Mouse (Mus musculus): ENCODE measurements at regions not wholly inside any gene's neighbourhood (a gene's known extent, or its start where the extent isn't known, plus 50 kb on each side); places are given as distances from the start of the nearest gene placed in this dataset.

GRCm38 (mm10) chr4:134990651-134991050, 60.0 kb downstream of the Syf2 start:
- no peak overlapping the region for H3K9ac ChIP-seq
- H3K4me1 ChIP-seq (replicated peaks), result no peaks in the 10 kb centered on the region
- WGBS (ENCODE audit: insufficient replicate concordance), result 77% methylated on average over 11 of the region's 11 CpGs
- no peak overlapping the region for H3K4me3 ChIP-seq (replicated peaks)
- no peak overlapping the region for H3K27ac ChIP-seq (replicated peaks)
- peaks cover 65% of the 10 kb centered on the region for H3K27me3 ChIP-seq
- H3K4me2 ChIP-seq, result no peak overlapping the region
- ATAC-seq (ENCODE audit: insufficient read depth), result no peak
- no peaks in the 10 kb centered on the region for H3K36me3 ChIP-seq (replicated peaks)
- no peaks in the 10 kb centered on the region for H3K9me3 ChIP-seq (replicated peaks)

GRCm38 (mm10) chr4:134993526-134994122, 62.9 kb downstream of the Syf2 start:
- no peaks in the 10 kb centered on the region for H3K36me3 ChIP-seq (replicated peaks)
- no peaks in the 10 kb centered on the region for H3K4me1 ChIP-seq (replicated peaks)
- no peak overlapping the region for H3K27ac ChIP-seq (replicated peaks)
- H3K9ac ChIP-seq, result no peak overlapping the region
- peaks cover 48% of the 10 kb centered on the region for H3K27me3 ChIP-seq
- ATAC-seq (ENCODE audit: insufficient read depth), result no peak
- WGBS (ENCODE audit: insufficient replicate concordance), result 55% methylated on average over 8 of the region's 8 CpGs
- no peak overlapping the region for H3K4me2 ChIP-seq
- no peaks in the 10 kb centered on the region for H3K9me3 ChIP-seq (replicated peaks)
- no peak overlapping the region for H3K4me3 ChIP-seq (replicated peaks)

- Histone ChIP-seq H3K36me3 (replicated peaks) (no peaks in the 10 kb centered on the region), H3K4me3 (replicated peaks) (no peak overlapping the region), H3K9ac (no peak overlapping the region), H3K27me3 (peaks cover 48% of the 10 kb centered on the region), H3K4me2 (no peak overlapping the region), H3K4me1 (replicated peaks) (no peaks in the 10 kb centered on the region), H3K9me3 (replicated peaks) (no peaks in the 10 kb centered on the region), H3K27ac (replicated peaks) (no peak overlapping the region)
- 77% methylated on average over 2 of the region's 2 CpGs for WGBS (ENCODE audit: insufficient replicate concordance)
- ATAC-seq (ENCODE audit: insufficient read depth), result no peak
Measured at GRCm38 (mm10) chr4:134994205-134994604, 63.5 kb downstream of the Syf2 start.

GRCm38 (mm10) chr4:134994648-134995047, 64.0 kb downstream of the Syf2 start:
- no peaks in the 10 kb centered on the region for H3K4me1 ChIP-seq (replicated peaks)
- WGBS (ENCODE audit: insufficient replicate concordance), result 73% methylated on average over 6 of the region's 6 CpGs
- H3K9me3 ChIP-seq (replicated peaks), result no peaks in the 10 kb centered on the region
- peaks cover 48% of the 10 kb centered on the region for H3K27me3 ChIP-seq
- H3K4me3 ChIP-seq (replicated peaks), result no peak overlapping the region
- H3K27ac ChIP-seq (replicated peaks), result no peak overlapping the region
- no peak overlapping the region for H3K9ac ChIP-seq
- no peak for ATAC-seq (ENCODE audit: insufficient read depth)
- no peaks in the 10 kb centered on the region for H3K36me3 ChIP-seq (replicated peaks)
- H3K4me2 ChIP-seq, result no peak overlapping the region

DNA sequence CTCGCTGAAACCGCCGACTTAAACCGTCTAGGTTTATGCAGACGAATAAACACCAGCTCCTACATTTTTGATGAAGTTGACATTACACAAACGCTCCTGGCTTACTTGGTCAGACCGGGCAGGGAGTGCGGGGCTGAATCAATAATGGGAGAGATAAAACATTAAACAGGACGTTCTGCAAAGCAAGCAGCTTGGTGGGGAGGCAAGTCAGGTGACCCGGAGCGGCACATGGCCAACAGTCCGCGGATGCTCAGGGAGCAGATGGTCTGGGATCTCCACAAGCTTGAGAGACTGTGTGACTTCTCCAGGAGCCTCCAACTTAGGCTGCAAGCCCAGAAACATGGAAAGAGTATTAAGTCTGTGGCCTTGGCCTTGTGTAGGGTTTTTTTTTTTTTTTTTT, 64.4 kb downstream of the Syf2 start:
- Histone ChIP-seq H3K27ac (replicated peaks) (no peak overlapping the region), H3K4me1 (replicated peaks) (no peaks in the 10 kb centered on the region), H3K27me3 (peaks cover 48% of the 10 kb centered on the region), H3K9ac (no peak overlapping the region), H3K4me3 (replicated peaks) (no peak overlapping the region), H3K9me3 (replicated peaks) (no peaks in the 10 kb centered on the region), H3K36me3 (replicated peaks) (no peaks in the 10 kb centered on the region), H3K4me2 (no peak overlapping the region)
- ATAC-seq (ENCODE audit: insufficient read depth), result no peak
- WGBS (ENCODE audit: insufficient replicate concordance), result 62% methylated on average over 13 of the region's 13 CpGs

GRCm38 (mm10) chr4:134996121-134996520, 65.4 kb downstream of the Syf2 start:
- no peak overlapping the region for H3K27ac ChIP-seq (replicated peaks)
- H3K4me3 ChIP-seq (replicated peaks), result no peak overlapping the region
- H3K9me3 ChIP-seq (replicated peaks), result no peaks in the 10 kb centered on the region
- H3K27me3 ChIP-seq, result peaks cover 45% of the 10 kb centered on the region
- no peak for ATAC-seq (ENCODE audit: insufficient read depth)
- WGBS (ENCODE audit: insufficient replicate concordance), result 71% methylated on average over 6 of the region's 6 CpGs
- no peaks in the 10 kb centered on the region for H3K4me1 ChIP-seq (replicated peaks)
- no peaks in the 10 kb centered on the region for H3K36me3 ChIP-seq (replicated peaks)
- H3K9ac ChIP-seq, result no peak overlapping the region
- no peak overlapping the region for H3K4me2 ChIP-seq

GRCm38 (mm10) chr4:134997461-134998434, 67.0 kb downstream of the Syf2 start:
- peaks cover 41% of the 10 kb centered on the region for H3K27me3 ChIP-seq
- 68% methylated on average over 26 of the region's 26 CpGs for WGBS (ENCODE audit: insufficient replicate concordance)
- H3K9ac ChIP-seq, result no peak overlapping the region
- H3K9me3 ChIP-seq (replicated peaks), result no peaks in the 10 kb centered on the region
- H3K36me3 ChIP-seq (replicated peaks), result no peaks in the 10 kb centered on the region
- H3K4me1 ChIP-seq (replicated peaks), result peaks cover 4% of the 10 kb centered on the region; the same call in 1 of the 2 replicates
- no peak overlapping the region for H3K4me2 ChIP-seq
- H3K27ac ChIP-seq (replicated peaks), result no peak overlapping the region
- H3K4me3 ChIP-seq (replicated peaks), result no peak overlapping the region
- no peak for ATAC-seq (ENCODE audit: insufficient read depth)

GRCm38 (mm10) chr4:134998928-134999658, 68.4 kb downstream of the Syf2 start:
- no peak for ATAC-seq (ENCODE audit: insufficient read depth)
- H3K9ac ChIP-seq, result no peak overlapping the region
- H3K27me3 ChIP-seq, result peaks cover 27% of the 10 kb centered on the region
- WGBS (ENCODE audit: insufficient replicate concordance), result 58% methylated on average over 12 of the region's 12 CpGs
- H3K27ac ChIP-seq (replicated peaks), result no peak overlapping the region
- no peaks in the 10 kb centered on the region for H3K9me3 ChIP-seq (replicated peaks)
- no peak overlapping the region for H3K4me3 ChIP-seq (replicated peaks)
- no peak overlapping the region for H3K4me2 ChIP-seq
- H3K36me3 ChIP-seq (replicated peaks), result no peaks in the 10 kb centered on the region
- peaks cover 7% of the 10 kb centered on the region; the same call in 1 of the 2 replicates for H3K4me1 ChIP-seq (replicated peaks)

GRCm38 (mm10) chr4:135002091-135002925, 71.6 kb downstream of the Syf2 start:
- 32% methylated on average over 16 of the region's 16 CpGs for WGBS (ENCODE audit: insufficient replicate concordance)
- Histone ChIP-seq H3K4me1 (replicated peaks) (peaks cover 7% of the 10 kb centered on the region; the same call in 1 of the 2 replicates), H3K4me3 (replicated peaks) (no peak overlapping the region), H3K9me3 (replicated peaks) (no peaks in the 10 kb centered on the region), H3K4me2 (no peak overlapping the region), H3K9ac (no peak overlapping the region), H3K27me3 (peaks cover 33% of the 10 kb centered on the region), H3K27ac (replicated peaks) (no peak overlapping the region), H3K36me3 (replicated peaks) (no peaks in the 10 kb centered on the region)
- no peak for ATAC-seq (ENCODE audit: insufficient read depth)

- no peak for ATAC-seq (ENCODE audit: insufficient read depth)
- no peaks in the 10 kb centered on the region for H3K4me1 ChIP-seq (replicated peaks)
- no peak overlapping the region for H3K4me3 ChIP-seq (replicated peaks)
- H3K4me2 ChIP-seq, result no peak overlapping the region
- peaks cover 45% of the 10 kb centered on the region for H3K27me3 ChIP-seq
- no peaks in the 10 kb centered on the region for H3K36me3 ChIP-seq (replicated peaks)
- no peak overlapping the region for H3K27ac ChIP-seq (replicated peaks)
- H3K9ac ChIP-seq, result no peak overlapping the region
- H3K9me3 ChIP-seq (replicated peaks), result 0 out of 2 replicates have a peak, but pooled peaks cover 3% of the 10 kb centered on the region
- 67% methylated on average over 6 of the region's 6 CpGs for WGBS (ENCODE audit: insufficient replicate concordance)
Measured at GRCm38 (mm10) chr4:135011365-135011764, 80.7 kb downstream of the Syf2 start.

Measured in liver, embryonic 15.5 days (tissue).